Mouse (Mus musculus): ENCODE results near the gene Smarca1. TPM values are rescaled to one million over a fixed set of nuclear protein-coding genes. Genes with fewer than 3 reads are reported as not detected.

Smarca1 gene
- total and polyA plus RNA-seq, 2 experiments from 2014 or later: 23.8 to 29.2 TPM

GRCm38 (mm10) chrX:47887401-47887800 is 5.4 kb downstream of the Smarca1 start:
- 73% methylated on average over 2 of the region's 2 CpGs for whole genome bisulfite sequencing
- DNase-seq (ENCODE audit: low spot score): no peak

GRCm38 (mm10) chrX:47882813-47883212 is 10.0 kb downstream of the Smarca1 start:
- TF ChIP-seq CTCF (IDR thresholded peaks at IDR 0.05; ENCODE audit: low read depth): no peak
- Histone ChIP-seq H3K4me2 (ENCODE audit: low read depth, low read length) (no peak overlapping the region), H3K27ac (no peak overlapping the region), H3K4me3 (ENCODE audit: low read length) (no peak overlapping the region), H3K9ac (replicated peaks; ENCODE audit: low read length) (no peak overlapping the region), H3K27me3 (ENCODE audit: insufficient read depth, low read length) (no peaks in the 10 kb centered on the region), H3K9me3 (ENCODE audit: low read length) (no peaks in the 10 kb centered on the region), H3K4me1 (ENCODE audit: insufficient read depth, low read length) (no peaks in the 10 kb centered on the region), H3K36me3 (ENCODE audit: insufficient read depth, low read length) (no peaks in the 10 kb centered on the region)
- 78% methylated on average over 6 of the region's 6 CpGs for WGBS
- DNase-seq (ENCODE audit: low spot score): no peak
- no peak for ATAC-seq

More at GRCm38 (mm10) chrX:47887401-47887800, 5.4 kb downstream of the Smarca1 start:
- Histone ChIP-seq H3K9me3 (ENCODE audit: low read length) (no peaks in the 10 kb centered on the region), H3K36me3 (ENCODE audit: insufficient read depth, low read length) (no peaks in the 10 kb centered on the region), H3K4me3 (ENCODE audit: low read length) (no peak overlapping the region), H3K27ac (no peak overlapping the region), H3K9ac (replicated peaks; ENCODE audit: low read length) (no peak overlapping the region), H3K4me1 (ENCODE audit: insufficient read depth, low read length) (no peaks in the 10 kb centered on the region), H3K27me3 (ENCODE audit: insufficient read depth, low read length) (no peaks in the 10 kb centered on the region), H3K4me2 (ENCODE audit: low read depth, low read length) (no peak overlapping the region)
- no peak for ATAC-seq
- no peak for TF ChIP-seq CTCF (IDR thresholded peaks at IDR 0.05; ENCODE audit: low read depth)

- TF ChIP-seq CTCF (IDR thresholded peaks at IDR 0.05; ENCODE audit: low read depth): no peak
Observed at GRCm38 (mm10) chrX:47880052-47880451, 12.7 kb downstream of the Smarca1 start.

GRCm38 (mm10) chrX:47858544-47858943 is 34.2 kb downstream of the Smarca1 start:
- TF ChIP-seq CTCF (IDR thresholded peaks at IDR 0.05; ENCODE audit: low read depth): no peak
- no peak for DNase-seq (ENCODE audit: low spot score)

More at GRCm38 (mm10) chrX:47880052-47880451, 12.7 kb downstream of the Smarca1 start:
- no peak overlapping the region for H3K9ac ChIP-seq (replicated peaks; ENCODE audit: low read length)
- no peaks in the 10 kb centered on the region for H3K36me3 ChIP-seq (ENCODE audit: insufficient read depth, low read length)
- ATAC-seq (no peak), DNase-seq (ENCODE audit: low spot score) (peak; percentile 11)
- no peak overlapping the region for H3K27ac ChIP-seq
- no peaks in the 10 kb centered on the region for H3K27me3 ChIP-seq (ENCODE audit: insufficient read depth, low read length)
- WGBS: 44% methylated on average over 2 of the region's 2 CpGs
- no peaks in the 10 kb centered on the region for H3K4me1 ChIP-seq (ENCODE audit: insufficient read depth, low read length)
- no peak overlapping the region for H3K4me3 ChIP-seq (ENCODE audit: low read length)
- no peak overlapping the region for H3K4me2 ChIP-seq (ENCODE audit: low read depth, low read length)
- H3K9me3 ChIP-seq (ENCODE audit: low read length): no peaks in the 10 kb centered on the region

GRCm38 (mm10) chrX:47835835-47836195 is 57.0 kb downstream of the Smarca1 start:
- Histone ChIP-seq H3K27me3 (ENCODE audit: insufficient read depth, low read length) (no peaks in the 10 kb centered on the region), H3K4me2 (ENCODE audit: low read depth, low read length) (no peak overlapping the region), H3K9ac (replicated peaks; ENCODE audit: low read length) (no peak overlapping the region), H3K4me3 (ENCODE audit: low read length) (no peak overlapping the region), H3K27ac (no peak overlapping the region), H3K9me3 (ENCODE audit: low read length) (no peaks in the 10 kb centered on the region), H3K4me1 (ENCODE audit: insufficient read depth, low read length) (no peaks in the 10 kb centered on the region), H3K36me3 (ENCODE audit: insufficient read depth, low read length) (no peaks in the 10 kb centered on the region)
- ATAC-seq: no peak
- no peak for TF ChIP-seq CTCF (IDR thresholded peaks at IDR 0.05; ENCODE audit: low read depth)
- 46% methylated on average over 1 of the region's 1 CpGs for WGBS
- no peak for DNase-seq (ENCODE audit: low spot score)

More at GRCm38 (mm10) chrX:47858544-47858943, 34.2 kb downstream of the Smarca1 start:
- WGBS: 94% methylated on average over 1 of the region's 1 CpGs
- Histone ChIP-seq H3K36me3 (ENCODE audit: insufficient read depth, low read length) (no peaks in the 10 kb centered on the region), H3K27me3 (ENCODE audit: insufficient read depth, low read length) (no peaks in the 10 kb centered on the region), H3K9me3 (ENCODE audit: low read length) (no peaks in the 10 kb centered on the region), H3K4me2 (ENCODE audit: low read depth, low read length) (no peak overlapping the region), H3K9ac (replicated peaks; ENCODE audit: low read length) (no peak overlapping the region), H3K27ac (no peak overlapping the region), H3K4me3 (ENCODE audit: low read length) (no peak overlapping the region), H3K4me1 (ENCODE audit: insufficient read depth, low read length) (no peaks in the 10 kb centered on the region)
- ATAC-seq: no peak

GRCm38 (mm10) chrX:47835098-47835834 is 57.5 kb downstream of the Smarca1 start:
- Histone ChIP-seq H3K4me2 (ENCODE audit: low read depth, low read length) (no peak overlapping the region), H3K4me3 (ENCODE audit: low read length) (no peak overlapping the region), H3K27me3 (ENCODE audit: insufficient read depth, low read length) (no peaks in the 10 kb centered on the region), H3K9ac (replicated peaks; ENCODE audit: low read length) (no peak overlapping the region), H3K36me3 (ENCODE audit: insufficient read depth, low read length) (no peaks in the 10 kb centered on the region), H3K27ac (no peak overlapping the region), H3K9me3 (ENCODE audit: low read length) (no peaks in the 10 kb centered on the region), H3K4me1 (ENCODE audit: insufficient read depth, low read length) (no peaks in the 10 kb centered on the region)
- ATAC-seq: no peak
- 67% methylated on average over 6 of the region's 6 CpGs for WGBS
- DNase-seq (ENCODE audit: low spot score): no peak
- no peak for TF ChIP-seq CTCF (IDR thresholded peaks at IDR 0.05; ENCODE audit: low read depth)

GRCm38 (mm10) chrX:47833431-47833830 is 59.3 kb downstream of the Smarca1 start:
- Histone ChIP-seq H3K9me3 (ENCODE audit: low read length) (no peaks in the 10 kb centered on the region), H3K9ac (replicated peaks; ENCODE audit: low read length) (no peak overlapping the region), H3K4me3 (ENCODE audit: low read length) (no peak overlapping the region), H3K27ac (no peak overlapping the region), H3K27me3 (ENCODE audit: insufficient read depth, low read length) (no peaks in the 10 kb centered on the region), H3K4me1 (ENCODE audit: insufficient read depth, low read length) (no peaks in the 10 kb centered on the region), H3K4me2 (ENCODE audit: low read depth, low read length) (no peak overlapping the region), H3K36me3 (ENCODE audit: insufficient read depth, low read length) (no peaks in the 10 kb centered on the region)
- no peak for ATAC-seq
- DNase-seq (ENCODE audit: low spot score): no peak
- no peak for TF ChIP-seq CTCF (IDR thresholded peaks at IDR 0.05; ENCODE audit: low read depth)
- WGBS: 82% methylated on average over 2 of the region's 2 CpGs
